Mouse (Mus musculus): ENCODE measurements around the gene Csrnp3. TPM values are rescaled to one million over a fixed set of nuclear protein-coding genes. Genes with fewer than 3 reads are reported as not detected.

Gene Csrnp3
- total and polyA plus RNA-seq, 2 experiments from 2014 or later, result 46.2 to 98.2 TPM

DNA sequence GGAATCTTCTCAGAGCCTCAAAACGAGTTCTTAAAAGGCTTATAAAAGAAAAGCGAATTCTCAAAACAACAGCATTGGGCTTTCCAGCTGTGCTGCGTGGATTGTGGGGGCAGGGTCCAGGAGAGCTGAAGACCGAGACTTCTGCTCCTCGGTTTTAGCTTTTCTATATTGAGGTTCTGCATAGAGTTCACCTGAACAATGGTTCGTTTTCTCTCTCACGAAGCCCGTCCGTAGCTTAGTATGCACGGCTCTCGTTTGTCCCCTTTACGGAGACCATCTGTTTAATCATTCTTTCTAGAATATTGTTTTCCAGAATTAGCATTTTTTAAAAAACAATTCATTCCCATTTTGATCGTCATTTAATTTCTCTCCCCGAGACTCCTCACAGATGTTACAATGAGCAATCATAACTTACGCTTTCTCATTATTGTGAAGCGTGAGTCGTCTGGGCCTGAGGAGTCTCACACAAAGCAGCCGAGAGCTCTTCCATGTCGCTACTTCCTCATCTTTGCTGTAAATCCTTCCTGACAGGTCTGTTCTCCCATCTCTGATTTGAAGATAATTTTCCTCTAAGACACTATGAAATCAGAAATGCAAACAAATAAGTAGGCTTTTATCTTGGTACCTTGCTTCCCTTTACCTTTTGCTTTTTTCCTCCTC is 163.6 kb downstream of the Csrnp3 start:
- Histone ChIP-seq H3K36me3 (ENCODE audit: insufficient read depth) (0 out of 2 replicates have a peak, but pooled peaks cover 5% of the 10 kb centered on the region), H3K9me3 (ENCODE audit: low read length) (no peaks in the 10 kb centered on the region), H3K4me2 (ENCODE audit: low read depth) (0 out of 2 replicates have a peak overlapping the region, but pooled peaks have one; percentile 13), H3K4me3 (ENCODE audit: low read depth, low read length) (no peak overlapping the region), H3K27me3 (ENCODE audit: insufficient read depth, low read length) (no peaks in the 10 kb centered on the region), H3K27ac (ENCODE audit: low read depth, low read length) (peak overlapping the region; percentile 54), H3K4me1 (ENCODE audit: insufficient read depth) (no peaks in the 10 kb centered on the region), H3K9ac (no peak overlapping the region)
- DNase-seq (peak; percentile 60), ATAC-seq (peak; percentile 75)
- 40% methylated on average over 19 of the region's 19 CpGs for WGBS
- TF ChIP-seq CTCF (IDR thresholded peaks at IDR 0.05; ENCODE audit: low read depth), result no peak

DNA sequence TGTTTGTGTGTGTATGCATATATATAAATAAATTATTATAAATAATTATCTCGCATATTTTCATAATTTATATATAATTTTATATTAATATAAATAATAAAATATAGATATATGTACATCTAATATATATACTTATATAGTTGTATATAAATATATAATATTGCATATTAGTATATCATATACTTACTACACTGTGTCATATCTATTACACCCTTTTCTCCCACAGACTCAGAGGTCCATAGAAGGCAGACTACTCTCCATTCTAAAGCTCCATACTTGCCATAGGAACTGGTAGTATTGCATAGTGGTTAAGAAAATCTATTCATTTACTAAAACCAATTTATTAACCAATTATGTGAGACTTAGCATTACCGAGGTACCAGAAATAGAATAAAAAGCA is 164.1 kb downstream of the Csrnp3 start:
- Histone ChIP-seq H3K4me1 (ENCODE audit: insufficient read depth) (no peaks in the 10 kb centered on the region), H3K4me3 (ENCODE audit: low read depth, low read length) (no peak overlapping the region), H3K27me3 (ENCODE audit: insufficient read depth, low read length) (no peaks in the 10 kb centered on the region), H3K9ac (no peak overlapping the region), H3K36me3 (ENCODE audit: insufficient read depth) (0 out of 2 replicates have a peak, but pooled peaks cover 5% of the 10 kb centered on the region), H3K4me2 (ENCODE audit: low read depth) (no peak overlapping the region), H3K9me3 (ENCODE audit: low read length) (no peaks in the 10 kb centered on the region), H3K27ac (ENCODE audit: low read depth, low read length) (no peak overlapping the region)
- DNase-seq, result no peak
- TF ChIP-seq CTCF (IDR thresholded peaks at IDR 0.05; ENCODE audit: low read depth), result no peak
- ATAC-seq, result no peak
- 82% methylated on average over 2 of the region's 2 CpGs for WGBS

DNA sequence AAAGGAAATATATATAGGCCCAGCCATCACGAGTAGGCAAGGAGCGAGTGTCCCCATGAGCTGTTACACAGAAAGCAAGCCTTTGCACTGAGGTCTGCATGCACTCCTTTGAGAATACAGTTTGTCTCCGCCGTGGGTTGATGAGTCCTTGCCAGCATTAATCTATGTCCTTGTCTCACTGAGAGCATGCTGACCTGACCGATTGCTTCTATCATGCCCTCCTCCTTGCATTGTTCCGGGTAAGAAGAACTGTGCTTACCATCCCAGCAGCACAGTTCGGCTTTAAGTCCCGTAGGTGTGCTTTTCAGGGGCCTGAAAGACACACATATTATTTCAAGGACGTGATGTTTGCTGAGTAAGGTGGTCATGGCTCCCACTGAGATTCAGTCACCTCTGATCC is 173.1 kb downstream of the Csrnp3 start:
- Histone ChIP-seq H3K9ac (no peak overlapping the region), H3K9me3 (ENCODE audit: low read length) (no peaks in the 10 kb centered on the region), H3K4me3 (ENCODE audit: low read depth, low read length) (no peak overlapping the region), H3K4me1 (ENCODE audit: insufficient read depth) (0 out of 2 replicates have a peak, but pooled peaks cover 4% of the 10 kb centered on the region), H3K4me2 (ENCODE audit: low read depth) (no peak overlapping the region), H3K36me3 (ENCODE audit: insufficient read depth) (peaks cover 27% of the 10 kb centered on the region), H3K27me3 (ENCODE audit: insufficient read depth, low read length) (no peaks in the 10 kb centered on the region), H3K27ac (ENCODE audit: low read depth, low read length) (no peak overlapping the region)
- TF ChIP-seq CTCF (IDR thresholded peaks at IDR 0.05; ENCODE audit: low read depth), result no peak
- 84% methylated on average over 9 of the region's 9 CpGs for WGBS
- DNase-seq, result no peak
- ATAC-seq, result no peak

DNA sequence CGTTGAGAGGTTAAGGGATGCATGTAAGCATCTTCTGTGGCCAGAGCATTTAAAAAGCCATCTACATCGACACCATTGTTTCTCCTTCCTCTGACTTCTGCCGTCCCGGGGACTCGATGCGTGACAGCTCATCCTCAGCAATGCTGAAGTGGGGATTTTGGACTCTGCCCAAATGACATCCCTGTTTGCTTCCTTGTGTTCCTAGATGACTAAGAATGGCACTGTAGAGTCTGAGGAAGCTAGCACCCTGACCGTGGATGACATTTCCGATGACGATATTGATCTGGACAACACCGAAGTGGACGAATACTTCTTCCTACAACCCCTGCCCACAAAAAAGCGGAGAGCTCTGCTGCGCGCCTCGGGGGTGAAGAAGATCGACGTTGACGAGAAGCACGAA is 173.7 kb downstream of the Csrnp3 start:
- DNase-seq (no peak), ATAC-seq (no peak)

DNA sequence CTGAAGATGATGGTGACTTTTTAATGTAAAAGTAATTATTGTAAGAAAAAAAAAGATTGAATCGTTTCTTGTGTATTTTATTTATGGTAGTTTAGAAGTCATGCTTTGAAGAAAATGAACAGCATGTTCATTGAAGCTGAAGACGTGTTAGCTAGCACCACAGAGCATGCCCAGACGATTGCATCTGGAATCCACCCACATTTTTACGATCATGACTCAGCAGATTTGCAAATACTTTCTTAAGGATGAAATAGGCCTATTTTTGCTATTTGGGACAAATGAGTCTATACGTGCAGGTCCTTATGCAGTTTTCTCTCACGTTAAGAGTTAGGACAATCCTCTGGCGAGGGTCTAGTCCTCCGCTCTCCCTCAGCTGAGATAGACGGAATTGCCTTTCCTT is 177.9 kb downstream of the Csrnp3 start:
- Histone ChIP-seq H3K9ac (no peak overlapping the region), H3K4me2 (ENCODE audit: low read depth) (no peak overlapping the region), H3K4me1 (ENCODE audit: insufficient read depth) (0 out of 2 replicates have a peak, but pooled peaks cover 4% of the 10 kb centered on the region), H3K27ac (ENCODE audit: low read depth, low read length) (0 out of 2 replicates have a peak overlapping the region, but pooled peaks have one; percentile 21), H3K4me3 (ENCODE audit: low read depth, low read length) (no peak overlapping the region), H3K27me3 (ENCODE audit: insufficient read depth, low read length) (no peaks in the 10 kb centered on the region), H3K36me3 (ENCODE audit: insufficient read depth) (peaks cover 32% of the 10 kb centered on the region), H3K9me3 (ENCODE audit: low read length) (no peaks in the 10 kb centered on the region)
- ATAC-seq (peak; percentile 59; the same call in 1 of the 2 replicates), DNase-seq (peak; percentile 52)
- TF ChIP-seq CTCF (IDR thresholded peaks at IDR 0.05; ENCODE audit: low read depth), result no peak
- 81% methylated on average over 9 of the region's 9 CpGs for WGBS

More for the DNA sequence above, 173.7 kb downstream of the Csrnp3 start:
- Histone ChIP-seq H3K36me3 (ENCODE audit: insufficient read depth) (peaks cover 27% of the 10 kb centered on the region), H3K4me3 (ENCODE audit: low read depth, low read length) (no peak overlapping the region), H3K9me3 (ENCODE audit: low read length) (no peaks in the 10 kb centered on the region), H3K9ac (no peak overlapping the region), H3K4me2 (ENCODE audit: low read depth) (no peak overlapping the region), H3K27ac (ENCODE audit: low read depth, low read length) (no peak overlapping the region), H3K4me1 (ENCODE audit: insufficient read depth) (0 out of 2 replicates have a peak, but pooled peaks cover 4% of the 10 kb centered on the region), H3K27me3 (ENCODE audit: insufficient read depth, low read length) (no peaks in the 10 kb centered on the region)
- 93% methylated on average over 19 of the region's 19 CpGs for WGBS
- no peak for TF ChIP-seq CTCF (IDR thresholded peaks at IDR 0.05; ENCODE audit: low read depth)

DNA sequence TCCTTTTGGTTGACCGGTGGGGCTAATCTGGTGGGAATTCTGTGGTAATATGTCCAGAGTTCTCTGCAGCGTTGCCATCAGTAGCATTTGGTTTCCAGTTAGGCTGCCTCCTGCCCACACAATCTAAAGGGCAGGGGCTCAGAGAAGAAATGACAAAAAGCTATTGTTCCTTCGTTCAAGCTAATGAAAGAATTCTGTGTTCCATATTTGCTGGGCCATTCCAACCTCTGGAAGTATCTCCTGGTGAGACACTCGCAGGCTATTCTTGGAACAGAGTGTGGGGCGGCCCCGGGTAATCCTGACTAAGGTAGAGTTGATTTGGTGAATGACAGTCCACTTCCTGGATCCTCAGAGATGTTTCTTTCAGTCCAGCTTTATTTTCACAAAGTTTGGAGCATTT is 179.3 kb downstream of the Csrnp3 start:
- Histone ChIP-seq H3K9me3 (ENCODE audit: low read length) (no peaks in the 10 kb centered on the region), H3K4me2 (ENCODE audit: low read depth) (no peak overlapping the region), H3K9ac (no peak overlapping the region), H3K4me1 (ENCODE audit: insufficient read depth) (0 out of 2 replicates have a peak, but pooled peaks cover 4% of the 10 kb centered on the region), H3K27ac (ENCODE audit: low read depth, low read length) (no peak overlapping the region), H3K27me3 (ENCODE audit: insufficient read depth, low read length) (no peaks in the 10 kb centered on the region), H3K4me3 (ENCODE audit: low read depth, low read length) (no peak overlapping the region), H3K36me3 (ENCODE audit: insufficient read depth) (peaks cover 24% of the 10 kb centered on the region)
- TF ChIP-seq CTCF (IDR thresholded peaks at IDR 0.05; ENCODE audit: low read depth), result no peak
- DNase-seq, result no peak
- no peak for ATAC-seq
- 69% methylated on average over 6 of the region's 6 CpGs for WGBS

DNA sequence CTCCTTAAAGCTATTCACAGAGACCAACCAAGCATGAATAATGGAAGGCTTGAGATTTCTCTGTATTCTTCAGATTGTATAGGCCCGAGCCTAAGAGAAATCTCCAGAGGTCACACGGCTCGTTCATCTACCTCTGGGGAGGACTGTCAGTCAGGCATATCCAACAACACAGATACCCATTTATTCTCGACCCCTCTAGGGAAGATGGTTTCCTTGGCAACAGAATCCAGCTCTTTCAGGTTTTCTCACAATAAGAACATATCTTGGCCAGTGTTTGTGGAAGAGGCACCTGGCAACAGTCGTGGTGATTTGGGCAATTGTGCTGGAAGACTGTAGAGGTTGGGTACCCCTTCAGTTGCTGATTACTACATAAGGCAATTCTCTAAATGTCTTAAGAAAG is 183.2 kb downstream of the Csrnp3 start:
- Histone ChIP-seq H3K27ac (ENCODE audit: low read depth, low read length) (no peak overlapping the region), H3K4me1 (ENCODE audit: insufficient read depth) (no peaks in the 10 kb centered on the region), H3K4me3 (ENCODE audit: low read depth, low read length) (no peak overlapping the region), H3K4me2 (ENCODE audit: low read depth) (no peak overlapping the region), H3K9ac (no peak overlapping the region), H3K27me3 (ENCODE audit: insufficient read depth, low read length) (no peaks in the 10 kb centered on the region), H3K36me3 (ENCODE audit: insufficient read depth) (peaks cover 5% of the 10 kb centered on the region; the same call in 1 of the 2 replicates), H3K9me3 (ENCODE audit: low read length) (no peaks in the 10 kb centered on the region)
- DNase-seq, result no peak
- WGBS, result 6% methylated on average over 5 of the region's 5 CpGs
- no peak for TF ChIP-seq CTCF (IDR thresholded peaks at IDR 0.05; ENCODE audit: low read depth)
- peak; percentile 53; the same call in 1 of the 2 replicates for ATAC-seq

Data from forebrain, postnatal 0 days (tissue).